Mouse (Mus musculus) liver, postnatal 0 days (tissue): Measurements from ENCODE around the gene Lrch4.

Experiments
- CTCF ChIP-seq: sonication (generic); IDR thresholded peaks from 2 replicates; pipeline ENCODE4 v1.5.1; 2016; ENCODE audit warnings: antibody characterized with exemption, low read depth
- EP300 ChIP-seq: IDR thresholded peaks from 2 replicates; pipeline ENCODE4 v1.6.1; 2016; ENCODE audit warnings: antibody characterized with exemption, low read depth, mild to moderate bottlenecking

DNA sequence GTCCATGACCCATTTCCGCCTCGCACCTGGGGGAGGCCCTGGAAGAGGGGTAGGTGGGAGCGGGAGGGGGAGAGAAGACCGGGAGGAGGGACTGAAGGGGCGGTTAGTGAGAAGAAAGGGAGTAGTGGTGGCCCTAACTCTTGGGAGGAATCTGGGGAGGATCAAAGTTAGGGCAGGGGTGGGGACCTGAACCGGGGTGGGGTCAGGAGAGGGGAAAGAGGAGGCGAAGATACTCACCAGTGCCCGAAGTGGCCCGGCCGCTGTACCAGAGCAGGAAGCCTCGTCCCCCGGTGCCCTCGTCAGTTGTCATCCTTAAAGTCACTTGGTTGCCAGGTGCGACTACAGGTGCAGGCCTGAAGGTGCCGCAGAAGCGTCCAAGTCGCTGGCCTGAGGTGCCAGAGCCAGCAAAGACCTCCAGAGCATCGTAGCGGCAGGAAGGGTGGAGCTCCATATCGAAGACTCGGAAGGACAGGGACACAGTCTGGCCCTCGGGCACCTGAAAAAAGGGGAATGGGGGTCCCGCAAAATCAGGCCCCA, 20.2 kb upstream of the Lrch4 start:
- TF ChIP-seq CTCF (no peak), EP300 (no peak)
